Mouse (Mus musculus) lung, postnatal 0 days (tissue): ENCODE results near the gene Pcca.

Experiments
- CTCF ChIP-seq: IDR thresholded peaks from 2 replicates; pipeline ENCODE4 v1.5.1; 2016; ENCODE audit warnings: antibody characterized with exemption, mild to moderate bottlenecking
- EP300 ChIP-seq: IDR thresholded peaks from 2 replicates; pipeline ENCODE4 v1.6.1; 2016; ENCODE audit warnings: antibody characterized with exemption, mild to moderate bottlenecking, control low read depth

GRCm38 (mm10) chr14:122784701-122785100 is 250.6 kb downstream of the Pcca start:
- TF ChIP-seq CTCF: no peak
- no peak for TF ChIP-seq EP300
